Mouse (Mus musculus) gastrocnemius, postnatal 25 days (tissue): Measurements from ENCODE around the gene Ankrd13d. TPM values are rescaled to one million over a fixed set of nuclear protein-coding genes. Genes with fewer than 3 reads are reported as not detected.

Experiments
- DNase-seq: peaks from one replicate; pipeline ENCODE4 v3.0.0; 2022
- total RNA-seq, 2 experiments: library from RNA; stranded (reverse); gene quantifications; 1 replicate in 1 of 2; 2 replicates in 1 of 2; pipeline ENCODE4 v1.2.3; 2021

Gene Ankrd13d
- total RNA-seq, 2 experiments from 2014 or later = 0.33 to 0.64 TPM

- peak; percentile 57 for DNase-seq
Observed at GRCm38 (mm10) chr19:4301735-4302651, 19.1 kb upstream of the Ankrd13d start.

DNA sequence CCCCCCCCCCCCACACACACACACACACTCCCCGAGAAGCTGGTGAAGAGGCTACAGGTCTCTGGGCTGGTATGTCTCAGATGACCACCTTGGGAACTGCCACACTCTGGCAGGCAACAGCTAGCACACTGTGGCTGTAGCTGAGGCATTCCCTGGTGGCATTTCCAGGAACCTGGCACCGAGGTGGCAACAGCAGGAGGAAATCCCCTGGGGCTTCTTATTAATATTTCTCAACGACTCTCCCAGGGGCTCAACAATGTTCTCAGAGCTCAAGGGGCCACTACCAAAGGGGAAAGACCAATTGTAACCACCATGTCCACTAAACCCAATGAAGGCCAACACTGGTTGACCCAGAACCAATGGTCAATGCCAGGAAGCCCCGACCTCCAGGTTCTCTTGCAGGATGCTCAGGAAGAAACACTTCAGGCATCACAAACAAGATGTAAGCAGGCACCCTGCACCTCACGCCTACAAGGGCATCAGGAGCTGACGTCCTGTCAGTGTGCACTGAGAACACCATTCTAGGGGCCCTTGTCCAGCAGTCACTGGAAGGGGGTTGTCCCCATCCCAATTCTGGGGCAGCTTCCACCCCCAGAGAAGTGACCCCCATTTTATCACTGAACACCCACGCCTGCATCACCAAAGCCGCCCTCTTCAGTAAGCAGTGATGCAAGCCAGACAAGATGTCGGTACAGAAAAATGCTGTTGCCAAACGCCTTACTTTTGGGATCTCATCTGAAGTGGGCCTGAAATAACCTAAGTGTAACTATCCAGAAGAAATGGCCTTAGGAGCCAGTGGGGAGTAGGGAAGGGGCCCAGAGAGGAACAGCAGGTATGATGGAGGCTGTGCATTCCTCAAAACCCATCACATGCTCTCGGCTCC, 18.2 kb upstream of the Ankrd13d start:
- no peak for DNase-seq

- DNase-seq = peak; percentile 51
Observed at GRCm38 (mm10) chr19:4300271-4300704, 17.4 kb upstream of the Ankrd13d start.

DNA sequence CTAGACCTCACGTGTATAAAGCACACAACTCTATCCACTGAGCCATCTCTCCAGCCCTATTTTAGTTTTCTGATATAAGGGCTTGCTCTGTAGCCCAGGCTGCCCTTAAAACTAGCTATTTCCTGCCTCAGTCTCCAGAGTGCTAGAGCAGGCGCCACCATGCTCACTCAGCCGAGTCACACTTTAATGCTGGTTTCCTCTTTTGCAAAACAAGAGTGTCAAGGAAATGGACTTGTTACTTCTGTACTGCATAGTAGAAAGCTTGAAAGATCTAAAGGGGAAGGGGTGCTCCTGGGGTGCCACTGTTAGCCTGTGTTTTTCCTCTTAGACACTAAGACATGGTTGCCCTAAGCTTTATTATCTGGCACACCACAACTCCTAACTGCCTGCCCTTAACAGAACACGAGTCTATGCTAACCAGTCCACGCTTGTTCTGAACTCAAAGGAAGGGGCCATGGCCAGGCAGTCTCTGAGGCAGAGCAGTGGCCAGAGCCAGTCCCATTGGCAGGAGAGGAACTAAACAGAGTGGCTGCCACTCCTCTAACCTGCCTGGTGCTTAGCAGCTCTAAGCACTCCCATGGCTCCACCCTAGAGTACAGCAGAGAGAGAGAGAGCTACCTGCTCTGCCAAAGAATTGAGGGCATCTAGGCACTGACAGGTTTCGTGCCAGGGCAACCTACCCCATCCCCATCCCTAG, 16.8 kb upstream of the Ankrd13d start:
- DNase-seq = no peak

DNA sequence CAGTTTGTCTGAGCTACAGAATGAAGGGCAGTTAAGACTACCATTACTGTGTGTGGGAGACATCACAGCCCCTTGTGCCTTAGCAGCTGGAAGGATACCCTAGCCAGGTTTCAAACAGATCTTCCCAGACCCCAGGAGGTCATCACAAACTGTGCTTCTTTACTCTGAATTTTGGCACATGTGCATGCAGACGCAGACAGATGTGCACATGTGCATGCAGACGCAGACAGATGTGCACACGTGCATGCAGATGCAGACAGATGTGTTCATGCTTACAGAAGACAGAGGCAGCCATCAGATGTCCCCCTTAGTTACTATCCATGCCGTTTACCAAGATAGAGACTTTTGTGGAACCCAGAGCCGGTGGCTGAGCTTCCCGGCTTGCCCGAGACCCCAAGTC, 16.2 kb upstream of the Ankrd13d start:
- no peak for DNase-seq

GRCm38 (mm10) chr19:4298322-4299121, 15.6 kb upstream of the Ankrd13d start:
- no peak for DNase-seq

DNA sequence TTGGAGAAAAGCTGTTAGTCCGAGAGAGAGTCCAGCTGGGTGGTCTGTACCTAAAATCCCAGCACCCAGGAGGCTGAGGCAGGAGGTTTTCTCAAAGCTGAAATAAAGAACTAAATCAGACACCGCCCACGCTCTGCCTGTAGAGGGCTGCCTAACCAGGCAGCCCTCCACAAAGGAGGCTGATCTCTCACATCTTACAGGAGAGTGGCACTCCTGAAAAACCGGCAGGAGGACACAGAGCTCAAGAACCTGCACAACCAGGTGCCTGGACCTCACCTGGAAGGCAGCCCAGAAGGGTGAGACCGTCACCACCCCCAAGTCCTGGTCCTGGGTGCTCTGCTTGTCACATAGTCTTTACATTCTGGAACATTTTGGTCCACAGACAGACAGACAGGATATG, 14.9 kb upstream of the Ankrd13d start:
- DNase-seq = no peak

GRCm38 (mm10) chr19:4296611-4297010, 13.7 kb upstream of the Ankrd13d start:
- DNase-seq = no peak

DNA sequence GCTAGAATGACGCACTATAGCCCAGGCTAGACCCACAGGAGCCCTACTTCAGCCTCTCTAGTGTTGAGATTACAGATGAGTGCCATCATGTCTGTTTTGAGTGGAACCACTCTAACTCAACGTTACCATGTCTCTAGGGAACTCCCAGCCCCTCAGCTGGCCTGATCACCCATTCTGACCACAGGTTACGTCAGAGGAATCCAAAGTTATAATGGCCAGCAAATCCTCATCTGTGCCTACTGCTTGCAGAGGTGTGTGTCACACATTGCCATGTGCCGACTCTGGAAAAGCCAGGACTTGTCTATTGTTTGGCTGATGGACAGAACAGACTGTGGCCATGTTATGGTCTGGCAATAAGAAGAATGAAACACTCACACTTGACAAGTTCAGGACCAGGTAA, 12.5 kb upstream of the Ankrd13d start:
- DNase-seq = no peak

DNA sequence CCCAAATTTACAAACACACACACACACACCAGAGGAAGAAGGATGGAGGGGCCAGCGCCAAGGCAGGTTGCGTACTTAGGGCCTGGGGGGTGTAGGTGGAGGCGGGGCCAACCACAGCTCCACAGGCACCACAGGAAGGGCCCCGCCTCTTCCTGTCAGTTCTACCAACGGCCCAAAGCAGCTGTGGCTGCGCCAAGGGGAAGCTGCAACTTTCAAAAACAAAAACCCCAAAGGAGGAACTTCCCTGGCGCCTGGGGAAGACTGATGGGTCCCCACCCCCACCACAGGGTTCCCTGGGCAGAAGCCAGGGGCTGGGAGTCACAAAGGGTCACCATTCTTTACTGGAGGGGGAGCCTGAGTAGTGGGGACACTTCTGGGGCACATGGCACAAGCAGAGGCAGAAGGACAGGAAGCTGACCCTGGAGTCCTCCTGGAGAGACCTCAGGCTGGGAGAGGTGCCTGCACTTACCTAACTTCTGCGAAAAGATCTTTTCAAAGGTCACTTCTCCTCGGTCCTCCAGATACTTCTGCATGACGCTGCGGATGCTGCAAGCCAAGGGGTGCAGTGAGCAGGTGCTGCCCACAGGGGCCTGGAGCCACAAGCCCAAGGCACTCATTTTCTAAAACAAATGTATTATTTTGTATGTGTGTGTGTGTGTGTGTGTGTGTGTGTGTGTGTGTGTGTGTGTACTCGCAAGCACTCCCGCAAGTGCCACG, 11.6 kb upstream of the Ankrd13d start:
- DNase-seq = peak; percentile 71

DNA sequence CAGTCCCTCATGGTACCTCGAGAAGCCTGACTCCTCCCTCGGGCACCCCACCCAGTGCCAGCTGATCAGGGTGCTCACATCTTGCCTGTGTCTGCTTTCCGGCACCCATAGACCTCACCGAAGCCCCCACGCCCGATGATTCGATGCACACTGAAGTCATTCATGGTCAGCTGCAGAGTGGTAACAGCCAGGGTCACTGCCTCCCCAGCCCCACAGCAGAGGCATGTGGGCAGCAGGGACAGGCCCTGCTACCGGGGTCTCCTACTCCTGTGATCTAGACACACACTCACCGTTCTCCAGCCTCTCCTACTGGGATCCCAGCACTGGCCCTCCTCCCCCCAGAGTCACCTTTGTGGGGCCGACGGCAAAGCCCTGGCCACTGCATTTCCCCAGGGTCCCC, 8.2 kb upstream of the Ankrd13d start:
- DNase-seq = no peak

GRCm38 (mm10) chr19:4290749-4291148, 7.8 kb upstream of the Ankrd13d start:
- DNase-seq = no peak

GRCm38 (mm10) chr19:4283653-4284052, 716 bp upstream of the Ankrd13d start:
- no peak for DNase-seq

- DNase-seq = no peak
Observed at GRCm38 (mm10) chr19:4280425-4280824, 2.5 kb downstream of the Ankrd13d start.

DNA sequence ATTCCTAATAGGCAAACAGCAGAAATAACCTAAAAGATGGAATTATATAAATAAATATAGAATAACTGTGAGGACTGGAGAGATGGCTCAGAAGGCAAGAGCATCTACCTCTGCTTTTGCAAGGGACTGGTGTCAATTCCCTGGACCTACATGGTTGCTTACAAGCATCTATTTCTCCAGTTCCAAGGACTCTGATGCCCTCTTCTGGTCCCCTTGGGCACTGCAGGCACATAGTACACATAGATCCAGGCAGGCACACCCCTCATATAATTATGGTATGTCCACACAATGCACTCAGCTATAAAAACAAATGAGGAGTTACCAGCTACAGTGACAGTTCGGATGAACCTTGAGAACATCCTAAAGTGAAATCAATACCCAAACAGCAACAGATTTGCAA, 3.5 kb downstream of the Ankrd13d start:
- DNase-seq = no peak

- DNase-seq = no peak
Observed at GRCm38 (mm10) chr19:4270972-4271371, 12.0 kb downstream of the Ankrd13d start.

DNA sequence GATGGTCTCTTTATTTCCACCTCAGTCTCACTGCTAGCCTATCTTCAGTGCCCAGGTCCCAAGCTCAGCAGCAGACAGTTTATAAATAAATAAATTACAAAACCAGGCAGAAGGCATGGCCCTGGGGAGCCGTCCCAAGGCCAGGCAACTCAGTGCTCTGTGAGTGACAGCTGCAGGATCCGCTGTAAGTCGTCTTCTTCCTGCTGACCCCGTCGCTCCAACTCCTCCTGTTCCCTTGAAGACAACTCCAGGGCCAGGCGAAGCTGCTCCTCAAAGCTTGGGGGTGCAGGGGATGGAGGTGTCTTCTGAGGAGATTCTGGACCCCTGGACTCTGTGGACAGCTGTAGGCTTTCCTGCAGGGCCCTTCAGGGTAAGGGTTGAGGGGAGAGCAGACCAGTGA, 12.8 kb downstream of the Ankrd13d start:
- DNase-seq = no peak

DNA sequence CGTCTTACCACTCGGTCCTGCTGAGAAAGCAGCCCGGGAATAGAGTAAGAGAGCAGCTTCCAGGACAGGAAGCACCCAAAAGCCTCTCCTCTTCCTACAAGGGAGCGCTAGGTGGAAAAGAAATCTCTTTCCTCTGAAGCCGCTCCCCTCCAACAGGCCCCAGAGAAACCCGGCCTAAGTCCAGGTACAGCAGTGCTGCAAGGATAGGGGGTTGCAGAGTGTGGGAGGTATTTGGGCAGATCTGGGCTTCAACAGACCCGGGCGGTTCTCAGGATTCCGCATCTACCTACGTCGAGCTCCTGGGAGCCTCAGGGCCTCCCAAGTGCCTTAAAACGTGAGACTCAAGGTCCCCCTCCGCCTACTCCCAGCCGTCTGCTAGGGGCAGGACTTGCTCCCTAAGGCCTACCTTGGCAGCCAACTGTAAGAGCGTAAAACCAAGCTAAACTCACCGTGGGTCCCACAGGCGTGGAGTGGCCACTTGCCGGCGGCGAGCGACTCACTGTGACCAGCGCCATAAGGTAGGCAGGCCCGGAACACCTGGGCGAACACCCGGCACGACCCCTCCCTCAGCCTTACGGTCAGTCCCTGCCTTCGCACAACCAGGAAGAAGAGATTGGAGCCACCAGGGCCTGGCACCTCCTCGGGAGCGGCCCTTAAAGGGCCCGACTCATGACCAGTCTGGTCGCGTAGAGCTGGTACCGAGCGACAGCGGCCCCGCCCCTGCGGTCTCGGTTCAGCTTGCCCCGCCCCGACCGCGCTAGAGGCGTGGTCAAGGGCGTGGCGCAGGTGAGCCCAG, 14.2 kb downstream of the Ankrd13d start, which contains the start of gene Ssh3:
TSS of gene Ssh3 (minus strand) at position 615 of the 796 bp plus-strand sequence.
- peak; percentile 68 for DNase-seq

DNA sequence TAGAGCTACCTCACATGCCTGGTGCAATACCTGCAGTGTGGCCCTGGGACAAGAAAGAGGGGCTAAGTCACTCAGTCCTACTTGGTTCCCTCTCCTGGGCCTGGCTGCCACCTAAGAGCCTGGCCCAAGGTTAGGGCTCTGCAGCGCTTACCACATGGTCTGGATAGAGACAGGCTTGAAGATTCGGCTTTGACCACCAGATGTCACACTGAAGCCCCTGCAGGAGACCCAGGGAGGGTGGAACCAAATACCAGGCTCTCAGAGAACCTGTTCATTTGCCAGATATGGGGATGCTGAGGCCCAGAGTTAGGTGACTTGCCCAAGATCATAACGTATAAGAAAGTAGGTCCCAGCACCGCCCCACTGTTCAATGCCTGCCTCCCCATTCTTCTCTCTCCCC, 17.0 kb downstream of the Ankrd13d start:
- no peak for DNase-seq
